Mouse (Mus musculus) cerebellum, adult 11 months (tissue): Measurements from ENCODE around the gene Mylk.
A peak's percentile ranks its signal among the peaks of the same experiment; 100 is the strongest.

Source experiments
- DNase-seq: peaks from one replicate; pipeline ENCODE4 v3.0.0; 2022

Mylk gene

GRCm38 (mm10) chr16:34993694-34994330 lies 248.8 kb downstream of the Mylk start:
- DNase-seq: no peak

DNA sequence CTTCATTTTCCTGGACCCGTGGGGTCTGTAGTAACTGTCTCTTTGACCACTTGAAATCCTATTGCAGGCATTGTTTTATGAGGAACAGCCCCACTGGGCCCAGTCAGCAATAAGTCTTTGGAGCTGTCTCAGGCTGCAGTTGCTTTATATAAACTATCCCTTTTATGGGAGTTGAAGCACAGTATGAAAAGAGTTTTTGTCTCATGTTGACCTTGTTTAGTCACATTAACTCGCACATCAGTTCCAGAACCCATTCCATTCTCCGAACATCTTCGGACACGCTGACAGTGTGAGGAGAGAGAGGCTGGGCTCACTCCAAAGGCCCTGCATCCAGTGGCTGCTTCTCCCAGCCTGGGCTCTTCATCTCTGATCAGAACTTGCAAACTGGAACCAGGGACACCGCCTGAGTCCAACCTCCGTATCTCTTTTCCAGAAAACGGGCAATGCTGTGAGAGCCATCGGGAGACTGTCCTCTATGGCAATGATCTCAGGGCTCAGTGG lies 249.7 kb downstream of the Mylk start:
- DNase-seq: no peak

GRCm38 (mm10) chr16:34996133-34996532 lies 251.1 kb downstream of the Mylk start:
- peak; percentile 13 for DNase-seq

GRCm38 (mm10) chr16:34997052-34997451 lies 252.0 kb downstream of the Mylk start:
- no peak for DNase-seq

DNA sequence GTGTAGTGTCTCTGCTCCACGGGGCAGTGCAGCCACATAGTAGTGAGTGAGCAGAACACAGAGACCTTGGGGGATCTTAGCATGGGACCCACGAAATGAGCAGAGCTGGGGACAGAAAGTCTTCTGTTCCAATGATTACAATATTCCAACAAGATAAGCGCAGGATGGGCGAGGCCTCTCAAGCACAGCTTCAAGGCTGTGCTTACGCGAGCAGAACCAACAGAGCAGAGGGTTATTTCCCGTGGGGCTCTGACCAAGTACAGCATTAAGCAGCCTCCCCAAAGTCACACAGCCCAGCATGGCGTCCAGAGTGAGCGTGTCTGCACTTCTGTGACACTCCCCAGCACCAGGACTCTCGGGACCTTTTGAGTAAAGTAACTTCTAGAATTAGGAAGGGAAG lies 252.6 kb downstream of the Mylk start:
- DNase-seq: no peak

GRCm38 (mm10) chr16:34999016-34999415 lies 254.0 kb downstream of the Mylk start:
- DNase-seq: no peak

DNA sequence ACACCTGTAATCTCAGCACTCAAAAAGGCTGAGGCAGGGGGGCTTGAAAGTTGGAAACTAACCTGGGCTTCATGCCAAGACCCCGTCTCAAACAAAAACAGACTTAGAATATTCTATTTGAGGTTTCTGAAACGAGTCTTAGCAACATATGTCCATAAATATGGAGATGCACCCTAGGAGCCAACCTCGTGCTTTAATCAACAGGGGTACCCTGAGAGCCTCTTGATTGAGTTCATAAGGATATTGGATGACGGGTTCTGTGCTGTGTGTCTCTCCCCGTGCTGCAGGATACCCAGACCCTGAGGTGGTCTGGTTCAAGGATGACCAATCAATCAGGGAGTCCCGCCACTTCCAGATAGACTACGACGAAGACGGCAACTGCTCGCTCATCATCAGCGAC lies 255.0 kb downstream of the Mylk start:
- DNase-seq: no peak

GRCm38 (mm10) chr16:35000923-35001560 lies 256.0 kb downstream of the Mylk start:
- DNase-seq: no peak

GRCm38 (mm10) chr16:35004356-35004755 lies 259.3 kb downstream of the Mylk start:
- no peak for DNase-seq

DNA sequence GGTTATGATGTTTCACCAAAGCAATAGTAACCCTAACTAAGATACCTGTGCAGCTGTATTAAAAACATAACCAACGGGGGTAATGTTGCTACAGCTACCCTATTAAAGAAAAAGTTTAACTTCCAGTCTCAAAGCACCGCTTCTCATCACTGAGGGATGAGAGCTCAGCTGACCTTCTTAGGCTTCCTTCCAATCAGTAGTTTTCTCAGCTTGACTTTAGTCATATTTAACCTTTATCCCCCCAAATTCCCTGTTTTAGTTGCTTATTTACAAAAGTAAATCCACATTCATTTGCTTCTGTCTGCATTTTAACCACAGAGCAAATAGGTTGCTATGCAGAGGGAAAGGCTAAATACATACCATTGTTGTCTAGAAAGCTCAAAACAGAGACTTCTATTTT lies 259.7 kb downstream of the Mylk start:
- DNase-seq: no peak

- no peak for DNase-seq
Observed at GRCm38 (mm10) chr16:35006251-35006650, 261.2 kb downstream of the Mylk start.

DNA sequence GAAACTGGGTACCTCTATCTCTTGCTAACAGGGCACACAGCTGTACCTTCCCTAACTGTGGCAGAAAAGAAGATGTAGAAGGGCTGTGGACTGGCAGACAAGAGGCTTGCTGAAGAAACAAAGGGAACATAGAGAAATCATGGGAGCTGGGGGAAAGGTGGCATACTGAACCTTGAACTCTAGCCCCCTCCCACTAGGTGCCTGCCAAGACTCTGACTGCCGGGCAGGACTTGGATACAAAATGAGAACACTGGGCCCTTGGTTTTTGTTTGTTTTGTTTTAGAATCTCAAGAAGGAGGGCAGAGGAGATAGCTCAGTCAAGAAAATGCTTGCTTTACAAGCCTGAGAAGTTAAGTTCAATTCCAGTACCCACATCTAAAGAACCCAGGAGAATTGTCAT lies 262.4 kb downstream of the Mylk start:
- DNase-seq: no peak

- no peak for DNase-seq
Observed at GRCm38 (mm10) chr16:35008447-35008846, 263.4 kb downstream of the Mylk start.

DNA sequence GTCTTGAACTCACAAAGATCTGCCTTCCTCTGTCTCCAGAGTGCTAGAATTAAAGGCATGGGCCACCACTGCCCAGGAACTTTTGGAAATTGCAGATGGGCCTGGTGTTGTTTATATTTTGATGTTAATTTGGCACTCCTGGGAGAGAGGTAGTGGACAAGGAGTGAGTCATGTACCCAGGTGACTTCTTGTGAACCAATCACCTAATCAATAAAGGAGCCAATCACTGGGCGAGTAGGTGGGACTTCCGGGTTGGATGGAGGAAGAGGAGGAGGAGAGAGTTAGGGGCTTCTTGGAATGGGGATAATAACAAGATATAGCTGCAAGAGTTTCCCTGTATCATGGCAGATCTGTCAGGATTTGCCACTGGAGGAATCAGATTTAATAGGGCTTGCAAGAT lies 268.5 kb downstream of the Mylk start:
- DNase-seq: no peak

DNA sequence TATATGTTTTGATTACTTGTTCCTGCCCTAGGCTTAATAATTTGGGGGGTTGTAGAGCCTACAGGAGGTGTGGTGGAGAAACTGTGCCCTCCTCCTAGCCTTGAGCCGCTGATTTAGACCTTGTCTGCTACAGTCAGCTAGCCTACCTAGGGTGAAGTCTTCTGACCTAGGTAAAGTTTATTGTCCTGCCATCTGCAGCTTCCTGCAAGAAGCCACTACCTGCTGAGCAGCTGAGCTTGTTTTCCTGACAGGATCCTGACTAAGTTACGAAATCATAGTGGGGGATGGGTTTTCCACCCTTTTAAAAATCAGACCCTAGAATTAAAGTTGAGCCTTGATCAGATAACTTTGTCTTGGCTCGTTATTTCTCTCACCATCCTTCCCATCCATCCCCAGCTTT lies 271.5 kb downstream of the Mylk start:
- no peak for DNase-seq

DNA sequence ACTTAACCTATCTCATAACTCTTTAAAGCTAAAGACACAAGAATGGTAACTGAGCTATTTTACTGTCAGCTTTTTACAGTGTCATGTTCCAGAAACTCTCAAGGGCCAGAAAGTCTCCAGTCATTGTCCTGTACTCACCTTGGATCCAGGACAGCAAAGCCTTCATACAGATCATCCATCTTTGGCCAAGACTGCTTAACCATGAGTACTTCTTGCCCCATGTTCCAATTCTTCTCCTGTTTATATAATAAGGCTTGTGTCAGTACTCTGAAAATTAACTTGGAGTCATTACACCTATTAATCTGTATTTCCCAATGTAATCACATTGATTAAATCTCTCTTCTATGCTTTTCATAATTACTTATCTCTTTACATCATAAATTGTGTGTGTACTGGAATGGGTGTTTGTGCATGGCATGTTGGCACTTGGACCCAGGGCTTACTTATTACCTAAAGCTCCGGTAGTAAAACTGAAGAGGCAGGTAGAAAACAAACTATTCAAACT lies 273.5 kb downstream of the Mylk start:
- DNase-seq: no peak

GRCm38 (mm10) chr16:35021903-35022241 lies 276.9 kb downstream of the Mylk start:
- DNase-seq: no peak

- peak; percentile 94 for DNase-seq
Observed at GRCm38 (mm10) chr16:35022242-35023137, 277.5 kb downstream of the Mylk start, which contains the start of gene Hacd2. Gene Hacd2, plus strand, starts transcription at chr16:35022428.

DNA sequence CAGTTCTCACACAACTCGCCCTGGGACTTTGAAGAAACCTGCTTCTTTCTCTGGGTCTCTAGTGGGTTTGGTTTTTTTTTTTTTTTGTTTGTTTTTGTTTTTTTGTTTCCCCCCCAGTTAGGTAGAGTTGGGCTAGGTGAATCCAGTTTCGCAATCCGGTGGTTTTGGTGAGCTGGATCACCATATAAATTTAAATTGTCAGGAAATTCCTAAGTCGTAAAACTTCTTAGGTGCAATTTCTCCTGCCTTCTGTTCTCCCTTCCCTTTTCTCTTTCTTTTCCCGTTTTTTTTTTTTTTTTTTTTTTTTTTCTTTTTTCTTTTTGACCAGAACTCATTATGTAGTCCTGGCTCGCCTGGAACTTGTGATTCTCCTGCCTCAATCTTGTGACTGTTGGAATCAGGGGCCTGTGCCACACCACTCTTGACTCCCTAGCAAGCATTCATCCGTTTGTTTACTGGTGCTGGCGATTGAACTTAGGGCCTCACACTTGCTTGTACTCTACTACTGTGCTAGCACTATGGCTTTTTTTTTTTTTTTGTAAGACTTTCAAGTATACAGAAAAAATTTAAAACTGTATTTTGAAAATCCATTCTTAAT lies 278.2 kb downstream of the Mylk start:
- DNase-seq: no peak

DNA sequence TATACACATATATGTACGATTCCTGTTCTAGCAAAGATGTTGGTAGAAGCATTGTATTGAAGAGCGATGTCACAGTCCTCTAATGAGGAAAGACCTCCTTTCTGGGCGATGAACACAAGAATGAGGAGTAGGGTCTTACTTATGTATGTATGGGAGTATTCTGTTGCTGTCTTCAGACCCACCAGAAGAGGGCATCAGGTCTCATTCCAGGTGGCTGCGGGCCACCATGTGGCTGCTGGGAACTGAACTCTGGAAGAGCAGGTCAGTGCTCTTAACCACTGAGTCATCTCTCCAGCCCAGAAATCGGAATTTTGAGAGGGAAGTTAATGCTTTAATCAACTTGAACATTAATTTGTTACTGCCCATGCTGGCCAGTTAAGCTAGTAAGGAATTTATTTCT lies 279.3 kb downstream of the Mylk start:
- DNase-seq: no peak

DNA sequence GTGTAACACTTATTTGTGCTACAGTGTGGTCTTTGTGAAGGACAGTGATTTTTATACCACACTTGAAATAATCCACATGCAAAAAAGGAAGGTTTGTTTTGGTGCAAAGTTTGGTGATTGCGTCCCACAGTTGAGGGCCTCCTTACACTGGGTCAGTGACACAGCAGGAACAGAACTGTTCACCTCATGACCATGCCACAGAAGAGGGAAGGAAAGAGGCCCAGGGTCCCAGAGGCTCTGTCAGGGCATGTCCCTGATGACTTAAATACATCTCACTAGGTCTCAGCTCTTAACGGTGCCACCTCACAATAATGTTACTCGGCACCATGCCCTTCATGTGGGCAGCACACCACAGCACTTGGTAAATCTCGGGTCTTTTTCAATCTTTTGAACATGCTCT lies 280.3 kb downstream of the Mylk start:
- DNase-seq: no peak

DNA sequence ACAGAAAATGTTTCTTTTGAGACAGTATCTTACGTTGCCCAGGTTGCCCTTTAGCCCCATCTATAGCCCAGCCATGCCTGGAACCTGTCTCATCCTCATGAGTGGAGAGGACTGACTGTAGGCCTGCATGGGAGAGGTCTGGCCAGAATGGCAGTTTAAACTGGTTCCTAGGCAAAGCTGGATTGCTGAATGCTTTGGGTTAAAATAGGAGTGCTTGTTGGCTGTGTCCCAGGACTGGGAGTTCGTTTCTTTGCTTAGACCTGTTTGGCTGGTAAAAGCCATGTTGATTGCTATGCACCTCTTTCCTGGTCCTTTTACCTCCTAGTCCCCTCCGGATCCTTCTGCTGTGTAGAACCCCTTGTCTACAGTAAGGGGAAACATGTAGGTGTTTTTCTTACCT lies 288.2 kb downstream of the Mylk start:
- no peak for DNase-seq
